Mouse (Mus musculus) kidney, adult 2 months (tissue): ENCODE results near the gene Iscu. TPM values are rescaled to one million over a fixed set of nuclear protein-coding genes. Genes with fewer than 3 reads are reported as not detected.
"Not testable (repeated sequence)": the region's sequence is repeated elsewhere in the genome, so short reads cannot be mapped to it uniquely, and the experiment has no call there.

Source experiments
- DNase-seq: peaks from one replicate; pipeline ENCODE4 v3.0.0; 2021
- H3K27ac ChIP-seq: fragments of 200-500 bp; 2 replicates; pipeline ENCODE4 v1.5.1; 2012; ENCODE audit warnings: low read depth, low read length, control low read depth, inconsistent platforms; ENCODE audit not compliant: insufficient read depth
- H3K27me3 ChIP-seq: fragments of 200-500 bp; replicated peaks from 2 replicates; pipeline ENCODE4 v1.6.1; 2012; ENCODE audit warnings: mild to moderate bottlenecking, moderate library complexity, low read length, inconsistent platforms; ENCODE audit not compliant: control insufficient read depth, insufficient read depth
- H3K36me3 ChIP-seq: fragments of 200-500 bp; 2 replicates; pipeline ENCODE4 v1.6.1; 2012; ENCODE audit warnings: mild to moderate bottlenecking, moderate library complexity, low read length, inconsistent platforms; ENCODE audit not compliant: control insufficient read depth, insufficient read depth
- H3K4me1 ChIP-seq: fragments of 200-500 bp; 2 replicates; pipeline ENCODE4 v1.6.1; 2011; ENCODE audit warnings: low read length; ENCODE audit not compliant: control insufficient read depth, insufficient read depth
- H3K4me3 ChIP-seq: fragments of 200-500 bp; 2 replicates; pipeline ENCODE4 v1.5.1; 2011; ENCODE audit warnings: mild to moderate bottlenecking, low read depth, low read length, control low read depth; ENCODE audit not compliant: insufficient read depth
- CTCF ChIP-seq: fragments of 200-500 bp; conservative IDR thresholded peaks from 2 replicates; pipeline ENCODE4 v1.5.1; 2011; ENCODE audit warnings: low read depth, mild to moderate bottlenecking, control low read depth, low read length, moderate library complexity, mixed read lengths; ENCODE audit not compliant: insufficient read depth, insufficient read length
- POLR2A ChIP-seq: fragments of 200-500 bp; IDR thresholded peaks from one replicate; pipeline ENCODE4 v1.6.1; 2011; ENCODE audit warnings: low read depth, low read length, control low read depth
- WGBS: fragments of 180-500 bp; shearing (Covaris S2); methylation state at CpG from one replicate; pipeline ENCODE4 v1.1.7; 2018; 5-methylcytosine and 5-hydroxymethylcytosine counted together
- polyA plus RNA-seq: library from polyadenylated mRNA; depleted of rRNA; stranded (reverse); fragments of >200 nt; gene quantifications from 2 replicates; pipeline ENCODE4 v1.2.3, GENCODE M21; 2012

Iscu gene
- polyA plus RNA-seq, 1 experiment, result 370 TPM

GRCm38 (mm10) chr5:113808177-113808576 lies 35.6 kb downstream of the Iscu start:
- Histone ChIP-seq H3K27ac (no peak overlapping the region), H3K36me3 (no peaks in the 10 kb centered on the region), H3K4me3 (no peak overlapping the region), H3K4me1 (no peaks in the 10 kb centered on the region), H3K27me3 (no peaks in the 10 kb centered on the region)
- WGBS, result 67% methylated on average over 2 of the region's 2 CpGs
- TF ChIP-seq POLR2A (no peak), CTCF (no peak)
- peak; percentile 19 for DNase-seq

- WGBS, result 93% methylated on average over 4 of the region's 4 CpGs
- Histone ChIP-seq H3K36me3 (no peaks in the 10 kb centered on the region), H3K4me1 (no peaks in the 10 kb centered on the region), H3K27me3 (no peaks in the 10 kb centered on the region), H3K27ac (no peak overlapping the region), H3K4me3 (no peak overlapping the region)
- TF ChIP-seq POLR2A, result no peak
- no peak for TF ChIP-seq CTCF
- DNase-seq, result no peak
Measured at GRCm38 (mm10) chr5:113810111-113810510, 37.6 kb downstream of the Iscu start.

- DNase-seq, result peak; percentile 47
- not testable (repeated sequence) for H3K36me3 ChIP-seq, H3K4me1 ChIP-seq, H3K27ac ChIP-seq, H3K4me3 ChIP-seq, H3K27me3 ChIP-seq
- peak; percentile 25; the same call in 1 of the 2 replicates for TF ChIP-seq CTCF
- 23% methylated on average over 11 of the region's 12 CpGs for WGBS
Measured at GRCm38 (mm10) chr5:113811824-113812420, 39.4 kb downstream of the Iscu start.

GRCm38 (mm10) chr5:113812638-113813037 lies 40.1 kb downstream of the Iscu start:
- H3K4me3 ChIP-seq, result no peak overlapping the region
- no peaks in the 10 kb centered on the region for H3K36me3 ChIP-seq
- no peak overlapping the region for H3K27ac ChIP-seq
- 80% methylated on average over 2 of the region's 2 CpGs for WGBS
- DNase-seq, result no peak
- no peak for TF ChIP-seq CTCF
- no peak for TF ChIP-seq POLR2A
- H3K4me1 ChIP-seq, result no peaks in the 10 kb centered on the region
- H3K27me3 ChIP-seq, result no peaks in the 10 kb centered on the region

- DNase-seq, result no peak
- Histone ChIP-seq H3K27ac (no peak overlapping the region), H3K27me3 (no peaks in the 10 kb centered on the region), H3K36me3 (no peaks in the 10 kb centered on the region), H3K4me3 (no peak overlapping the region), H3K4me1 (no peaks in the 10 kb centered on the region)
- TF ChIP-seq CTCF, result peak; percentile 49
- TF ChIP-seq POLR2A, result no peak
- 27% methylated on average over 9 of the region's 9 CpGs for WGBS
Measured at GRCm38 (mm10) chr5:113813608-113814007, 41.1 kb downstream of the Iscu start.

- Histone ChIP-seq H3K4me3 (no peak overlapping the region), H3K27ac (no peak overlapping the region), H3K4me1 (no peaks in the 10 kb centered on the region), H3K36me3 (no peaks in the 10 kb centered on the region), H3K27me3 (no peaks in the 10 kb centered on the region)
- 31% methylated on average over 27 of the region's 27 CpGs for WGBS
- no peak for DNase-seq
- TF ChIP-seq CTCF (no peak), POLR2A (no peak)
Measured at GRCm38 (mm10) chr5:113814111-113815040, 41.8 kb downstream of the Iscu start.

GRCm38 (mm10) chr5:113815041-113815389 lies 42.5 kb downstream of the Iscu start:
- Histone ChIP-seq H3K4me3 (no peak overlapping the region), H3K4me1 (no peaks in the 10 kb centered on the region), H3K27ac (no peak overlapping the region), H3K27me3 (no peaks in the 10 kb centered on the region), H3K36me3 (no peaks in the 10 kb centered on the region)
- TF ChIP-seq POLR2A (no peak), CTCF (no peak)
- no peak for DNase-seq
- 52% methylated on average over 9 of the region's 11 CpGs for WGBS
